Mouse (Mus musculus): ENCODE measurements at regions not wholly inside any gene's neighbourhood (a gene's known extent, or its start where the extent isn't known, plus 50 kb on each side); places are given as distances from the start of the nearest gene placed in this dataset.

GRCm38 (mm10) chr4:35417866-35418265 lies 191.9 kb upstream of the C9orf72 start:
- peak in 1 of 2 experiments; percentile 44 for DNase-seq (ENCODE audit: low spot score in 2 of 2)

DNA sequence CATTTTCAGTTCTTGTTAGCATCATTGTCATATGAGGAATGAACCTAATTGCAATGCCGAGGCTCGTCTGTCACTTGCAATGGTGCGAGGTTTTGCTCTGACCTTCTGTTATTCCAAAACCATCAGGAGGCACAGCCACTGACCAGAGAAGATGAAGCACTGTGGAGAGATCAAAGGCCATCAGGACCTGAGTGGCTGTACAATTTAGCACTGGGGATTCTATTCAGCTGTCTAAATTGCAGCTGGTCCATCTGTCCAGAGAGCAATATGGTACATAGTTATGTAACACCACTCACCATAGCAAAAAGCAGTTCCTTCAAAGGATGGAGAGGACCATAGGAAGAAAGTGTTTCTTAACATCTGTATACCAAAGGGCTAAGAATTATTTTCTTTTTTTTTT lies 187.5 kb upstream of the C9orf72 start:
- DNase-seq (ENCODE audit: low spot score in 2 of 2): no peak

- no peak for DNase-seq (ENCODE audit: low spot score in 2 of 2)
Observed at GRCm38 (mm10) chr4:35405301-35406006, 179.5 kb upstream of the C9orf72 start.

GRCm38 (mm10) chr4:35404068-35404467 lies 178.1 kb upstream of the C9orf72 start:
- DNase-seq (ENCODE audit: low spot score in 2 of 2): no peak

- no peak for DNase-seq (ENCODE audit: low spot score in 2 of 2)
Observed at GRCm38 (mm10) chr4:35403594-35403993, 177.6 kb upstream of the C9orf72 start.

DNA sequence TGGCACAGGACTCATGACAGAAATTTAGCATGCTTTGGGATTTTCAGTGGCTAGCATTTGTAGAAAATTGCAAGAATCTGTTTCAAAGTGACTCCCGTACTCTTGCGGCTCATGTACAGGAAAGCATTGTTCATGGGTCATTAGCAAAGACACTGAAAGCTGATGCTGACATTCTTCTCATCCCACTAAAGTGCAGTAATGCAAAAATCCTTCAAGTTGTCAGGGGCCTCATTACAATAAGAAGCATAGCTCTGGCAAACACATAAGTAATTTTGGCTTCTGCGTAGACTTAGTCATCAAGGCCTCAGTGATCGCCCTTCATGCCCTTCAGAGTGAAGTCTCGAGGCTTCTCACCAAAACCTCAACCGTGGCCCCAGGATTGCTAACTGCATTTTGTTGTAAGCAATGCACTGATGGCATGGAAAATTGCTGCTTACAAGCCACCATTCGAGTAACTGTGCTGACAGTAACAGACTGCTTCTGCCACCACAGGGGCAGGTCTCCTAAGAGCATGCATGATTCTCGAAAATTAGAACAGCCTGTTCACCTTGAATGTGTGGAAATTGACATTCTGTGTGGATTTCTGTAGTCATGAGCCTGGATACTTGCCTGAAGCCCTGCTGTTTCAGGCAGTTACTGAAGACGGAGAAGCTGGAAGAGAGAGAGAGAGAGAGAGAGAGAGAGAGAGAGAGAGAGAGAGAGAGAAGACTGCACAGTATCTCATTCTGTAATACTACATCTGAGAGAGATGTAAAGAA lies 176.6 kb upstream of the C9orf72 start:
- peak in 1 of 2 experiments; percentile 18 for DNase-seq (ENCODE audit: low spot score in 2 of 2)

DNA sequence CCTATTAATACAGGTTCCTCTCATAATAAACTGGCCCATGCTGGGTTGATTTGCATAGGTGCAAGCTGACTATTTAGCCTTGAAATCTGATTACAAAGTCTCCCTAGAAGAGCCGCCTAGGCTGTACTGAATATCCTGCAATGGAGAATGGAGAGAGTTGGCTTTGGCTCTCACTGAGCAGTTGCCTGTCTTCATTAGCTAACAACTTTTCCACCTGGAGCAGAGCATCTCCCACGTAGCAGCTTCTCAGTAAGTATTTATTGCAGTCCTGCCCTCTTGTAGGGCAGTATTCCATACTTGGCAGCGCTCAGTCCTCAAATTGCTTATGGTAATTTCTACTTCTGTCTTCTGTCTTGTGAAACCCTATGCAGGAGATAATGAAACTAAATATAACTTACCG lies 175.8 kb upstream of the C9orf72 start:
- no peak for DNase-seq (ENCODE audit: low spot score in 2 of 2)

DNA sequence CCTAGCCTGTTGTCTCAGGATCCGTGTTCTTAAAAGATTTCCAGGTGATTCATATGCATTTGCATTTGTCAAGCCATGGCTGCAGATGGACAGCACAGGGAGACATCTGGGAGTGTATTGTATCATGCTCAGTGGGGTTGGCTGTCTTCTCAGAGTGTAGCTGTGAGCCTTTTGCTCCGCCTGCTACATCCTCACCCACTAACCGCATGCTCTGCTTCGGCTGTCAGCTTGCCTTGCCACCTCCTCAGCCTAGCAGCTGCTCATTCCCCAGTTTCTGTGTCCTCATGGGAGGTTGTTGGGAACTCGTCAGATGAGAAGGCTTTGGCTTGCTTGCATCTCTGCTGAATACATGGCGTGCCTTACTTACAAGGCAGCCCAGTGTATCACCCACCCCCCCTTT lies 174.5 kb upstream of the C9orf72 start:
- peak; percentile 87 to 92 for DNase-seq (ENCODE audit: low spot score in 2 of 2)

DNA sequence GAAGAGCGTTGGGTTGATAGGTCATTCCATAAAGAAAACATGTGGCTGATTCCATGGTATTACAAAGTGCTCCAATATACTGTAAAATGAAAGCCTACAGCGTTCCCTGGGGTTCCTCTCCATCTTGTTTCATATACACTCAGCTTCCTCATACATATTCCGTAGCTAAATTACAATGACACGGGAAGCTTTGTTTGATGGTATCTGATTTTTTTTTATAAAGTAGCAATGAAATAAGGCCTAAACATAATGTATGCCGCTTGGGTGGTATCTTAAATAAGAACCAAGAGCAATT lies 169.6 kb upstream of the C9orf72 start:
- DNase-seq (ENCODE audit: low spot score in 2 of 2): no peak

DNA sequence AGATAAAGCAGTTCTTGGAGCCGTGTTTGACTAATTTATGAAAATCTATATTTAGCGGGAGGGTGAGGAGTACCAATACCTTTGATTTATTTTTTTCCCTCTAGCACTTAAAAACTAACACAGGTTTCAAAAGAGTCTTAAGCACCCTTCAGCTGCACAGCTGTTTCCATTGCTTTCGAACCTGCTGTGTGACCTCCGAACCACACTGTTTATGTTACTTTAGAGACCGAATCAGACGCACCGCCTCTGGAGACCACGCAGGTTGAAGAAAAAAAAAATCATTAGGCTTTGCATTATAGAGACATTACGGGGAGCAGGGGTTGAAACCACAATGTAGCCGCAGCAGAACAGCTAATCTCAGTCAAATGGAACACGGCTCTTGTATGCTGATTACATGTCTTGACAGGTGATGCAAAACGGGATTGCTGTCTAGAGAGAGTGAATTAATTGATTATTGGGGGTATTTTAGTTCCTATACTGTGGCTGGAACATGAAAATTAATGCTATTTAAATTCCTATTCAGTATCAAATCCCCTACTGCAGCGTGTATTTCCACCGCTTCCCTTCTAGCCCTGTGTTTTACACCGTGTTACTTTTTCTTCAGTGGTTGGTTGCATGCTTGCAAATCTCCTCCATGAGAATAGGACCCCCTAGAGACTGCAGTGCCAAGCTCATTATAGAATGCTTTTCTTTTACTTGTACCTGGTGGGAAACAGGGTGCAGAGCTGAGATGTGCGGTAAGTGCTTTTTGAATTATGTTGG lies 169.0 kb upstream of the C9orf72 start:
- no peak for DNase-seq (ENCODE audit: low spot score in 2 of 2)

DNA sequence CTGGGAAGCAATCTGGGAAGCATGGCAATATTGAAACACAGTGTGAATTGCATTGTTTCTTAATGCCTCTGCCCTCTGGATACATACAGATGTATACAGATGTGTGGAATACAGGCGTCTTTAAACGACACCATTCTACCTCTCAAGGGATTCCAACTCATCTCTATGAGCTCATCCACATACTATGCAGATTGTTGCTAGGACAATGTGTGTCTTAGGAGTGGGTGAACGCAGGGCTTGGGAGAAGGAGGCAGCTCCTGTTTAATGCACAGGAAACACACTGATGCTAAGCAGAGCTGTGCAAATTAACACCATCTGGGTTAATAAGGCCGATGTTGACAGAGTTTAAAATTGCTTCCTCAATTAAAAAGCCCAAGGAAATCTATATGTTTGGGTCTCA lies 149.8 kb upstream of the C9orf72 start:
- no peak for DNase-seq (ENCODE audit: low spot score in 2 of 2)

DNA sequence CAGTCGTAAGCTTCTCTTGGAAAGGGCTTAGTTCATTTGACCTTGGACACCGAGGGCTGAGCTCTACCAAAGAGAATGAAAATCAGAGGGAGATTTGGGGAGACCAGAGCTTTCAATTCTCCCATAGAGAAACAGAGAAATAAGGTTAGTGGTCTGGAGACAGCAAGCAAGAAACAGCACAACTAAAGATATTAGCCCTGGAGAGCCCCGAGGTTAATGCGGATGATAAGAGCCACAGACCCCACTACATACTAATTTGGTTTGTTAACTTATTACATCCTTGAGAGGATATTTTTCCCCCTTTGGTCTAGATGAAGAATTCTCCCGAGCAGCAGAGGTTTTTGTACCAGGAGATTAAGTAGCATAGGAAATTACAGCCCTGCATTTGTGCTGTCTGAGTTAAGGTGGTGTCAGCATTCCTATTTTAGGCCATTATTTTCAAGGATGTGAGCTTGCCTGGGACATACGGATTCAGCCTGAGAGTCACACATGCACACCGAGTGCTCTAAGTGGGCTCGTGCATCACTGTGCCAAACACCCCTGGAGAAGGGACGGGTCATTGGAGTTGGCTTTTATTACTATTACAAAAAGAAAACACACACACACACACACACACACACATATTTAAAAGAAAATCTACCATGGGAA lies 147.4 kb upstream of the C9orf72 start:
- DNase-seq (ENCODE audit: low spot score in 2 of 2): no peak

DNA sequence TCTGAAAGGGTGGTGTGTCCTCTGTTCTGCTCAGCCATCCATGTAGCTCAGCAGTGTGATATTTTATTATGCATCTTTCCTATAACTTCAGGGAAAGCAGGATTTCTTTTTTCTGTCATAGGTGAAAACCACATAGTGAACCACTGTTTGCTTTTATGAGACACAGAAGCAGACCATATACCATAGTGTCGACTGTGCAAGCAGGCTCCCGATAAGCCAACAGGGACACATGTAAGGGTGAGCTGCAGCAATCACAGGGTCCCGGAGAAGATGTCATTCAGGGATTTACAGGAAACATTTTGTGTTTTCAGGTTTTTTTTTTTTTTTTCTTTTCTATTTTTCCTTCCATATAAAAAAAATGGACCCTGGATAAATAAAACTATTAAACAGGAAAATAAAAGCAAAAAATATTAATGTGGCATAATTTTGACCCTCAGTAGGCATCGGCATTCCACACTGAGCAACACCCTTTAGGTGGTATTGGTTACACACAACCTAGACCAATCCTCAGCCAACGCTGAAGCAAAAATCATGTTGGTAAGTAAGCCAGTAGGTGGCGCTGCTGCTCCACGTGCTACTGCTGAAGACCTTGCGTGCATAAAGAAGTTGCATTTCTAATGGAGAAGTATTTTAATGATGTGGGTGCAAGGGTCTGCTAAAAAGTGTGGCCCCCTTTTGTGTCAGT lies 146.7 kb upstream of the C9orf72 start:
- DNase-seq (ENCODE audit: low spot score in 2 of 2): peak; percentile 76 to 94

GRCm38 (mm10) chr4:35364161-35364560 lies 138.2 kb upstream of the C9orf72 start:
- DNase-seq (ENCODE audit: low spot score in 2 of 2): no peak

- no peak for DNase-seq (ENCODE audit: low spot score in 2 of 2)
Observed at GRCm38 (mm10) chr4:35362176-35362575, 136.2 kb upstream of the C9orf72 start.

GRCm38 (mm10) chr4:35359376-35359775 lies 133.4 kb upstream of the C9orf72 start:
- DNase-seq (ENCODE audit: low spot score in 2 of 2): no peak

- no peak for DNase-seq (ENCODE audit: low spot score in 2 of 2)
Observed at GRCm38 (mm10) chr4:35356904-35357563, 131.1 kb upstream of the C9orf72 start.

- DNase-seq (ENCODE audit: low spot score in 2 of 2): no peak
Observed at GRCm38 (mm10) chr4:35356051-35356450, 130.1 kb upstream of the C9orf72 start.

DNA sequence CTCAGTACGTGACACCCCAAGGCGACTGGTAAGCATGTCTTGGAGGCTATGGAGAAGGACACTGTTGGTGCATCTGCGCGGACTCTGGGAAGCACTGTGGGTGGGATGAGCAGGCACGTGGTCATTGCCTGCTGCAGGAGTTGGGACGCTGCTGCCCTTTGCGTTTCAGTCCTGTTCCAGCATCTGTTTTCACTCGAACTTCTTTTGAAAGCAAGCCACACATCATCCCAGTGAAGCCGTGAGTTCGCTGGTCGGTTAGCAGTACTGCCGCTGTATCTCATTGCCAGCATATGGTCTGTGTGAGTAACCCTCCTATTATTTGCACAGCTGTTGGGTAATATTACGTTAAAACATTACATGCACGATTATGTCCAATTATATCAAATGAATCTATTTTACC lies 128.1 kb upstream of the C9orf72 start:
- DNase-seq (ENCODE audit: low spot score in 2 of 2): no peak

GRCm38 (mm10) chr4:35352606-35353005 lies 126.6 kb upstream of the C9orf72 start:
- no peak for DNase-seq (ENCODE audit: low spot score in 2 of 2)

GRCm38 (mm10) chr4:35350465-35350864 lies 124.5 kb upstream of the C9orf72 start:
- no peak for DNase-seq (ENCODE audit: low spot score in 2 of 2)

Measured in layer of hippocampus, adult 18-20 months (tissue).